Mouse (Mus musculus) frontal cortex, postnatal 10 days (tissue): Measurements from ENCODE around the gene Zfp652.
A peak's percentile ranks its signal among the peaks of the same experiment; 100 is the strongest.
"Not testable (repeated sequence)": the region's sequence is repeated elsewhere in the genome, so short reads cannot be mapped to it uniquely, and the experiment has no call there.

Experiments used
- DNase-seq, 2 experiments: peaks; one replicate each; pipeline ENCODE4 v3.0.0; 2022; ENCODE audit warnings: low spot score in 2 of 2, mixed read lengths in 1 of 2

Gene Zfp652

GRCm38 (mm10) chr11:95712563-95713224 lies at the start of gene Zfp652:
Zfp652 (plus strand) TSS chr11:95712673.
- peak; percentile 74 to 81 for DNase-seq

DNA sequence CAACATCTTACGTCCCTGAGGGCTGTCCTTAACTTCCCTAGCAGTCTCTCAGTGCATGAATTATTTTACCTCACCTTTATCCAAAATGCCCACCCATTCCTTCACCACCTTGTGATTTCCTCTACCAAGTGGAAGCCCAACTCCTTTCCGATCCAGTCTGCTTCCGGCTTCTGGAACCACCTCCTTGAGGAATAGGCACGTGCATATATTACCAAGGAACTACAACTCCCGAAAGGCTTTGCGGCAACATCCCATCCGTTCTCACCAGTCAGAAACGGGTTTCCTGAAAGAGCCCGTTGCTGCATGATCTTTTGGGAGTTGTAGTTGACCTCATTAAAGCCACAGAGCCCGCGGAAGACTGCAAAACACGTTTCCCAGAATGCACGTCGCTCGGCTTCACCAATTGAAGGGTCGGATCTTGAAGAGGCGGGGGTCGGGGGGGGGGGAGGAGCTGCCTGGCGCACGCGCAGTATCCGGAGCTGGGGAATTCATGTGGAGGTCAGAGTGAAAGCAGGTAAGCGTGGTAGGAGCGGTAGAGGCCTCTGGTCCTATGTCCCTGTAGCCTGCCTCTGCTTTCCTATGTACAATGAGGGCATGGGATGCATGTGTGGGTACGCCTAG lies 45.8 kb upstream of the Zfp652 start, which contains the start of gene Phb:
Gene Phb (plus strand): TSS at position 429 of the 621 bp plus-strand sequence.
- DNase-seq, result peak; percentile 93 to 96

DNA sequence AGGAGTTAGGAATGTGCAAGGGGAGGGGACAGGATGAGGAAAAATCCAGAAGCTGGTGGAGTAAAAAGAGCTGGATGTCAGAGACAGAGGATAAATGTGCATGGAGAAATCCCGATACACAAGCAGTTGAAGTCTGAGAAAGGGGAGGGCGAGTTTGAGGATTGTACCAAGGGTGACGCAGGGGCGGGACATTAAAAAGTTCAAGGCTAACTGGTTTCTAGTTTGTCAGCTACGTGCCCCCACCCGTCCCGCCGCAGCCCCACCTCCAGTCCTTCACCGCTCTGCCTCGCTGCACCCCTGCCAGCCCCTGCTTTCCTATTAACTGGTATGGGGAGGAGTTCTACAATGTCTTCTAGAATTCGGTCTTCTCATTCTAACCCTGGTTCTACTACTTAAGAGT lies 45.3 kb upstream of the Zfp652 start:
- no peak for DNase-seq

DNA sequence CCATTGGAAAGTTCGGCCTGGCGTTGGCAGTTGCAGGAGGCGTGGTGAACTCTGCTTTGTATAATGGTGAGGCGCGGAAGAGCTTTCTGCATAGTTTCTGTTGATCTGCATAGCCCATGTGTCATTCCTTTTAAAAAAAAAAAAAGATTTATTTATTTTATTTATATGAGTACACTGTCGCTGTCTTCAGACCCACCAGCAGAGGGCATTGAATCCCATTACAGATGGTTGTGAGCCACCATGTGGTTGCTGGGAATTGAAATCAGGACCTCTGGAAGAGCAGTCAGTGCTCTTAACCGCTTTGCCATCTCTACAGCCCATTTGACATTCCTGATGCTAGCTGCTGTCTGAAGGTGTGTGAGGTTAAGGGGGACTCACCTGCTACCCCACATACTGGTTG lies 44.4 kb upstream of the Zfp652 start:
- not testable (repeated sequence) for DNase-seq

- DNase-seq, result no peak
Observed at GRCm38 (mm10) chr11:95675498-95675897, 37.0 kb upstream of the Zfp652 start.

GRCm38 (mm10) chr11:95676307-95676706 lies 36.2 kb upstream of the Zfp652 start:
- peak; percentile 43 to 65 for DNase-seq

- DNase-seq, result no peak
Observed at GRCm38 (mm10) chr11:95677925-95678701, 34.4 kb upstream of the Zfp652 start.

- no peak for DNase-seq
Observed at GRCm38 (mm10) chr11:95681995-95682601, 30.4 kb upstream of the Zfp652 start.

GRCm38 (mm10) chr11:95682946-95683345 lies 29.5 kb upstream of the Zfp652 start:
- no peak for DNase-seq

DNA sequence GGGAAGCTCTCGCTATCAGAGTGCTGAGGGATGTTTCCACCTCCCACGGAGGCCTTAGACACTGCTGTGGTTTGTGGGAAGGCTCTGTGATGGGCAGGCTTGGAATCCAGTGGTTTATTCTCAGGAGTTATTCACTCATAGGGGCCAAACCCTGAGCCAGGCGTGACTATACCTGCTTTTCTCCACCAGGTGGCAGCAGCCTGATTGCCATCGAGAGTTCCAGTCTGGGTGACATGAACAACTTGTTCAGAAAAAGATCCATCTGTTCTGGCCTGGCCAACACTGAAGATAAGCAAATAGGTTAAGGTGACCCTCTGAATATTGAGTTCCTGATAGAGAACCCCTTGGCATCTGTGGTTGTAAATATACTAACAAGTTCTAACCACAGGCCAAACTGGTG lies 26.4 kb upstream of the Zfp652 start:
- peak; percentile 40 to 73 for DNase-seq

DNA sequence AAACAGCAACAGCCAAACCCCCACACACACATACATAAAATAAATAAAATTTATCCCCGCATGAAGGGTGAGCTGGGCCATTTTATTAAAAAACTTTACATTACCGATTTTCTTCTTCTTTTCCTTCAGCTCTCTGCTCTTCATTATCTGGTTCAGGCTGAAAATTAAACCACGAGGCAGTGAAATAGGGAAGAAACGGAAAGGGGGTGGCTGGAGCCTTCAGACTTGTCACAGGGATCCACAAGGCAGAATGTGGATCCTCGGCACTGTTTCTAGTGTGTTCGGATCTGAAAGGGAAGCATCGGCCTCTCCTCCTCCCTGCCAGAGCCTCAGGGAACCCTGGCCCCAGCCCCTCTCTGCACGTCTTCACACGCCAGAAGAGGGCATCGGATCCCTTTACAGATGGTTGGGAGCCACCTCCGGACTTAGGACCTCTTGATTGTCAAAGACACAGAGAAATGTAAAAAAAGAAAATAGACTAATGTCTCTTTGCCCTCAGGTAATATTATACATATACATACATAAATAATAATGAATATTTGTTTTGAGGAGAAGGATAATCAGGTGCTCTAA lies 25.3 kb upstream of the Zfp652 start:
- DNase-seq, result no peak

DNA sequence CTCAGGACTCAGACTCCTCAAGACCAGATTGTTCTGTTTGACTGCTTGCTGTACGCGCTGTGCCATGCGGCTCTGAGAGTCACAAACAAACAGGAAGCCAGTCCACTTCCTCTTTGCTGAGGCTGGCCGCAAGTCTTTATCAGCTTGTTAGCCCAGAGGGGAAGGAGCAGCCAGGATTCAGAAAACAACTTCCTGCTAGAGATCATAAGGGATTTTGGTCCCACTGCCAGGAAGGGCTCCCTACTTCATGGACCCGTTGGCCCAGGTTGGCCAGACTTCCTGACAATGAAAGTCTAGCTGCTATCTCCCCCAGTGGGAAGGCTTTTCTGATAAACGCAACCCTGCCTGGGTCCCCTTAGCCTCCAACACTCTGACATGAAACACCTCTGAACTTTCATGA lies 24.0 kb upstream of the Zfp652 start:
- no peak for DNase-seq

DNA sequence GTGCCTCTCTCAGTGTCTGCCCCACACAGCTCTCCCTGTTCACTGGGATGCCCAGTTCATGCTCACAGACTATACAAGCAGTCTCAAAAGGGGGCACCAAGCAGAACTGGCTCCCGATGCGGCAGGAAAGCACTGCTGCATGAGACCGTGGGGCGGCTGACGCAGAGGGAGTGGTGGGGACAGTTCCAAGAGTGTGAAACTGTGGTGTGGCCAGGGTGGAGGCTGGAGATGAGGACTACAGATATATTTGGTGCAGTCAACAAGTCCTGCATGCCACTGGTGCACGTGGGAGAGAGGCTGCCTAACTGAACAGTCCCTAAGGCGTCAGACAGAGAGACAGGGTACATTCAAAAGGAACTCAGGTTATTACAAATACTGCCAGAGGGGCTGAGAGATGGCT lies 23.5 kb upstream of the Zfp652 start:
- no peak for DNase-seq

DNA sequence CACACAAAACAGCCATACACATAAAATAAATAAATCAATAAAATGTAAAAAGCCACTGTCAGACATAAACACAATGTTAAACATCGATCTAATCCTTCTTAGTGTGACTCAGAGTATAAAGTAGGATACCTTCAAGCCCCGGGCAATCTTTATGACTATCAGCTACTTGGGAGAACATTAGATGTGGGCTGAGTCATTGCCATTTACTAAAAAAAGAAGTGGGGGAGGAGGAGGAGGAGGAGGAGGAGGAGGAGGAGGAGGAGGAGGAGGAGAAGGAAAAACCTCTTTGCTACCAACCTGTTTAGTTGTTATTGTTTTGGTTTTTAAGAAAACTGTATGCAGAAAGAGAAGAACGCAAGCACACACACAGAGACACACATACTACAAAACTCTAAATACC lies 22.9 kb upstream of the Zfp652 start:
- no peak for DNase-seq

GRCm38 (mm10) chr11:95698541-95698940 lies 13.9 kb upstream of the Zfp652 start:
- no peak for DNase-seq

GRCm38 (mm10) chr11:95700778-95701739 lies 11.4 kb upstream of the Zfp652 start:
- no peak for DNase-seq

DNA sequence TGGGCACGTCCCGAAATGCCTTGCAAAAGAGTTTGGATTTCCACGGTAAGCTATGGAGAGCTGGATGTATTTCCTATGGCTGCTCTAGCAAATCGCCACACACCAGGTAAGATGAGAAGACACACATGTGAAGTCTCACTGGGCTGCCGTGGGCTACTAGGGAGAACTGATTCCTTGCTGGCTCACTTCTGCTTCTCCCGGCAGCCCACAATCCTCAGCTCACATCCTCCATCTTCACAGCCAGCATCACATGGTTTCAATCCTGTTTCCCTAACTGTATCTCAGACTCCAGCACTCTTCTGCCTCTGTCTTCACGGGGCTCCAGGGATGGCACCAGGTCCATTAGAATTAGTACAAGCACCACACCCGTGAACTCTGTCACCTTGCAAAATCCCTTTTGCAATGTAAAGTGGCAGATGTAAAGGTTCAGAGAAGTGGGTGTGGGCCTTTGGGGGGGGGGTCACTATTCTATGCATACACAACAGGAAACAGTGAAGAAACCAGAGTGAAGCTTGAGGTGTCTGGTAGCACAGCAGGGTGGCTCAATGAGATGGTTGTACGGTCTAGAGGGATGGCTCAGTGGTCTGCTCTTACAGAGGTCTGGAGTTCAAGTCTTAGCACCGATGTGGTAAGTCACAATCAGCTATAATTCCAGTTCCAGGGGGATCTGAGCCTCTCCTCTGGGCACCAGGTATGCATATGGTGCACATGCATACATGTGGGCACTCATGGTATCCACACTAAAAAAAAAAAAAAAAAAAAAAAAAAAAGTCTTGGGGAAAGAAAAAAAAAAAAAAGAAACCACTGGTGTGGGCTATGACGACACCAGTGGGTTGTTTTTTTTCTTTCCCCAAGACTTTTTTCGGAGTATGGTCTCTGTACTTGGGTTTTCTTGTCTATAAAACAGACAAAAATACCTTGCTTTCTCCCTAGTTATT lies 8.2 kb upstream of the Zfp652 start:
- DNase-seq, result no peak

GRCm38 (mm10) chr11:95704970-95705330 lies 7.5 kb upstream of the Zfp652 start:
- DNase-seq, result no peak

DNA sequence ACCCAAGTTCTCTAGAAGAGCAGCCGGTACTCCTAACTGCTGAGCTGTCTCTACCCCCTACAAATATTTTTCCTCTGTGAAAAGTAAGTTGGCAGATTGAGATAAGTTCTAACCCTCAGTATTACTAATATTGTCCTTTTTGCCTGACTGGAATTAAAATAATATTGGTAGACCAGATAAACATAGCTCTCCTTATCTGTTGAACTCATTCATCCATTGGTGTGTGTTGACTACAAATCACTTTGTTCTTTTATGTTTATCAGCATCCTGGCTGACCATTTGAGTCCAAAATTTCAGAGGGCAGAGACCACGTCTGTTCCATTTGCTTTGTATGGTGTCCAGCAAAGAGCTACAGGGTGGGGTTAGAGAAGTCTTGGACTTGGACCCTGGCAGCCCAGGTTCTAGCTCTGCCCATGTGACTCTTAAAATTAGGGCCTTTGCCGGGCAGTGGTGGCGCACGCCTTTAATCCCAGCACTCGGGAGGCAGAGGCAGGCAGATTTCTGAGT lies 2.9 kb upstream of the Zfp652 start:
- no peak for DNase-seq

GRCm38 (mm10) chr11:95710478-95710877 lies 2.0 kb upstream of the Zfp652 start:
- DNase-seq, result no peak
